In genomic region chr8:11550281-11550948, GRCm38 (mm10) we compare ENCODE assay signal across 8 mouse cellular contexts. TPM values are rescaled to one million over a fixed set of nuclear protein-coding genes. Genes with fewer than 3 reads are reported as not detected.
A peak's percentile ranks its signal among the peaks of the same experiment; 100 is the strongest.
DNase-seq lines count a peak whose midpoint lies in the region; ATAC-seq and TF ChIP-seq lines count a peak whose summit lies in the region.

TSS of gene Cars2 (minus strand) at chr8:11550783.

- H3K4me2 ChIP-seq in heart, embryonic 11.5 days, result peak within 1 kb of the TSS; percentile 82
- peak within 1 kb of the TSS; percentile 67 for H3K4me2 ChIP-seq in kidney, embryonic 16.5 days (replicated peaks; ENCODE audit: low read depth, low read length)
- H3K4me2 ChIP-seq in myocyte (ENCODE audit: low read depth), result peak within 1 kb of the TSS; percentile 98

- DNase-seq in A20 (ENCODE audit: low read depth, low spot score), result peak; percentile 97
- peak; percentile 89 for DNase-seq in liver, adult 2 months (ENCODE audit: extremely low read depth, low read depth, low spot score)
- DNase-seq in splenic B cell, adult 2 months (ENCODE audit: low read depth, low spot score), result peak; percentile 91

- peaks cover 4% of the 10 kb centered on the region; the same call in 1 of the 2 replicates for H3K36me3 ChIP-seq in heart, embryonic 11.5 days (ENCODE audit: control insufficient read depth, insufficient read depth, low read length)
- H3K36me3 ChIP-seq in kidney, embryonic 16.5 days (ENCODE audit: insufficient read depth, low read length), result peaks cover 10% of the 10 kb centered on the region; the same call in 1 of the 2 replicates
- no peaks in the 10 kb centered on the region for H3K36me3 ChIP-seq in liver, adult 2 months (ENCODE audit: control insufficient read depth, insufficient read depth, low read length)
- H3K36me3 ChIP-seq in myocyte (ENCODE audit: control insufficient read depth, insufficient read depth), result no peaks in the 10 kb centered on the region
- H3K36me3 ChIP-seq in splenic B cell, adult 2 months (ENCODE audit: control insufficient read depth, insufficient read depth, low read length, poor library complexity, severe bottlenecking), result peaks cover 2% of the 10 kb centered on the region

- H3K27ac ChIP-seq in bone marrow macrophage, adult 2 months (ENCODE audit: insufficient read depth, low read depth, low read length), result peak within 1 kb of the TSS; percentile 56
- peak within 1 kb of the TSS; percentile 85 for H3K27ac ChIP-seq in heart, embryonic 11.5 days (ENCODE audit: low read depth, low read length)
- peak within 1 kb of the TSS; percentile 93 for H3K27ac ChIP-seq in kidney, embryonic 16.5 days (ENCODE audit: low read length)
- H3K27ac ChIP-seq in liver, adult 2 months (replicated peaks; ENCODE audit: insufficient read depth, low read depth, low read length), result peak within 1 kb of the TSS; percentile 83

- no peak for TF ChIP-seq CTCF in bone marrow macrophage, adult 2 months (IDR thresholded peaks at IDR 0.05; ENCODE audit: low read depth, low read length)
- TF ChIP-seq CTCF in liver, adult 2 months (IDR thresholded peaks at IDR 0.05; ENCODE audit: low read depth, low read length), result no peak

- ATAC-seq in erythroblast, adult 5-6 weeks (replicated peaks; ENCODE audit: low FRiP score, poor library complexity, severe bottlenecking), result peak; percentile 82
- peak; percentile 78 for ATAC-seq in heart, embryonic 11.5 days (replicated peaks; ENCODE audit: insufficient number of reproducible peaks, low FRiP score, low TSS enrichment)
- ATAC-seq in kidney, embryonic 16.5 days (ENCODE audit: low FRiP score, low TSS enrichment), result peak; percentile 81

- no peak for TF ChIP-seq POLR2A in bone marrow macrophage, adult 2 months (IDR thresholded peaks at IDR 0.05; ENCODE audit: borderline replicate concordance, low read depth, low read length)
- TF ChIP-seq POLR2A in liver, adult 2 months (IDR thresholded peaks at IDR 0.05; ENCODE audit: extremely low read depth, insufficient read depth, low read length), result peak; percentile 75
- TF ChIP-seq POLR2A in myocyte (IDR thresholded peaks at IDR 0.05; ENCODE audit: insufficient read length, low read depth), result peak; percentile 66

- peaks cover 2% of the 10 kb centered on the region; the same call in 1 of the 2 replicates for H3K79me2 ChIP-seq in liver, adult 2 months (ENCODE audit: control insufficient read depth, insufficient read depth, low read length)
- no peaks in the 10 kb centered on the region for H3K79me2 ChIP-seq in myocyte (ENCODE audit: control insufficient read depth, insufficient read depth)

- H3K4me3 ChIP-seq in bone marrow macrophage, adult 2 months (ENCODE audit: insufficient read depth, low read length), result peak within 1 kb of the TSS; percentile 71
- H3K4me3 ChIP-seq in heart, embryonic 11.5 days (ENCODE audit: low read depth, low read length), result peak within 1 kb of the TSS; percentile 77
- peak within 1 kb of the TSS; percentile 81 for H3K4me3 ChIP-seq in kidney, embryonic 16.5 days (ENCODE audit: low read length)
- H3K4me3 ChIP-seq in liver, adult 2 months (ENCODE audit: insufficient read depth, low read depth, low read length), result peak within 1 kb of the TSS; percentile 77
- H3K4me3 ChIP-seq in myocyte, result peak within 1 kb of the TSS; percentile 34

- peak within 1 kb of the TSS; percentile 19 for H3ac ChIP-seq in myocyte (ENCODE audit: control insufficient read depth, insufficient read length)

- no peaks in the 10 kb centered on the region for H3K27me3 ChIP-seq in heart, embryonic 11.5 days (ENCODE audit: control insufficient read depth, insufficient read depth, low read length)
- no peaks in the 10 kb centered on the region for H3K27me3 ChIP-seq in kidney, embryonic 16.5 days (ENCODE audit: insufficient read depth, low read length)
- H3K27me3 ChIP-seq in liver, adult 2 months (ENCODE audit: control insufficient read depth, insufficient read depth, low read length), result no peaks in the 10 kb centered on the region
- no peaks in the 10 kb centered on the region for H3K27me3 ChIP-seq in myocyte (ENCODE audit: control insufficient read depth, insufficient read depth, insufficient read length)
- no peaks in the 10 kb centered on the region for H3K27me3 ChIP-seq in splenic B cell, adult 2 months (ENCODE audit: control insufficient read depth, insufficient read depth, low read length, poor library complexity, severe bottlenecking)

- H3K9me3 ChIP-seq in heart, embryonic 11.5 days (replicated peaks; ENCODE audit: control insufficient read depth, low read length), result no peaks in the 10 kb centered on the region
- H3K9me3 ChIP-seq in kidney, embryonic 16.5 days (ENCODE audit: low read length), result no peaks in the 10 kb centered on the region

- under 1% methylated on average over 47 of the region's 53 CpGs for WGBS in heart, embryonic 11.5 days (ENCODE audit: insufficient replicate concordance)
- under 1% methylated on average over 53 of the region's 53 CpGs for WGBS in kidney, embryonic 16.5 days
- under 1% methylated on average over 51 of the region's 53 CpGs for WGBS in liver, adult 2 months

- H3K9ac ChIP-seq in heart, embryonic 11.5 days (ENCODE audit: low read depth, low read length), result peak within 1 kb of the TSS; percentile 86
- peak within 1 kb of the TSS; percentile 89 for H3K9ac ChIP-seq in kidney, embryonic 16.5 days (replicated peaks; ENCODE audit: low read length)
- peak within 1 kb of the TSS; percentile 90 for H3K9ac ChIP-seq in liver, adult 2 months (ENCODE audit: low read depth, low read length)

- peaks cover 11% of the 10 kb centered on the region for H3K4me1 ChIP-seq in bone marrow macrophage, adult 2 months (ENCODE audit: control insufficient read depth, insufficient read depth, low read length)
- peaks cover 12% of the 10 kb centered on the region for H3K4me1 ChIP-seq in heart, embryonic 11.5 days (ENCODE audit: control insufficient read depth, insufficient read depth, low read length)
- H3K4me1 ChIP-seq in kidney, embryonic 16.5 days (ENCODE audit: insufficient read depth, low read length), result peaks cover 20% of the 10 kb centered on the region
- H3K4me1 ChIP-seq in liver, adult 2 months (ENCODE audit: control insufficient read depth, insufficient read depth, low read length), result peaks cover 10% of the 10 kb centered on the region; the same call in 1 of the 2 replicates

TF ChIP-seq in myocyte, 11 proteins besides CTCF, POLR2A, EP300 and RAD21:
- TF ChIP-seq REST (IDR thresholded peaks at IDR 0.05; ENCODE audit: insufficient read depth, insufficient read length) (no peak), TCF3 (IDR thresholded peaks at IDR 0.05; ENCODE audit: insufficient read length, low read depth) (no peak), TCF12 (IDR thresholded peaks at IDR 0.05; ENCODE audit: insufficient read depth, poor library complexity, severe bottlenecking) (no peak), CEBPB (IDR thresholded peaks at IDR 0.05; ENCODE audit: insufficient read depth, poor library complexity, severe bottlenecking) (no peak), E2F4 (IDR thresholded peaks at IDR 0.05; ENCODE audit: insufficient read depth) (peak; percentile 24), SRF (IDR thresholded peaks at IDR 0.05; ENCODE audit: control insufficient read depth, insufficient read length, low read depth) (peak; percentile 48), MYOG (IDR thresholded peaks at IDR 0.05; ENCODE audit: control insufficient read depth in 1 of 3, insufficient read depth in 1 of 3, insufficient read length in 2 of 3, low read depth in 2 of 3) (no peak), POLR2AphosphoS2 (IDR thresholded peaks at IDR 0.05; ENCODE audit: insufficient read length, low read depth) (peak; percentile 15), MYOD1 (IDR thresholded peaks at IDR 0.05; ENCODE audit: control insufficient read depth in 1 of 3, insufficient read length in 2 of 3, low read depth in 2 of 3) (peak in 1 of 3 experiments; percentile 8), MAX (IDR thresholded peaks at IDR 0.05; ENCODE audit: low read depth) (no peak), USF1 (IDR thresholded peaks at IDR 0.05; ENCODE audit: low read depth) (no peak)

RNA-seq across cellular contexts. Expression of gene Cars2, which starts in this region (rescaled TPM):
- polyA plus RNA-seq in bone marrow macrophage, adult 2 months (2012; ENCODE audit: insufficient read depth, insufficient read length, missing spikeins), result 19.5 and 27.3 TPM in 2 replicates
- total RNA-seq in erythroblast, adult 5-6 weeks (2015; ENCODE audit: low replicate concordance), result 7.1 and 8.6 TPM in 2 replicates
- 3.4 and 16.0 TPM in 2 replicates for total RNA-seq in erythroblast, adult 5-6 weeks (2017; ENCODE audit: low replicate concordance)
- 22.9 and 25.7 TPM in 2 replicates for polyA plus RNA-seq in heart, embryonic 11.5 days (2014; fragmentation: Nextera tagmentation; extraction: Ambion mirVana)
- 27.0 and 27.3 TPM in 2 replicates for polyA plus RNA-seq in kidney, embryonic 16.5 days (2015; fragmentation: Nextera tagmentation; extraction: Ambion mirVana)
- total RNA-seq in liver, adult 2 months (2014; rRNA removed), result 22.6 and 23.9 TPM in 2 replicates
- polyA plus RNA-seq in liver, adult 2 months (2012; rRNA removed), result 27.0 and 31.2 TPM in 2 replicates
- 14.4 TPM for polyA plus RNA-seq in myocyte (2012; fragmentation: generic; extraction: Trizol)

Comparison
In these comparisons a context has a peak if more than half of its experiments do, and no peak if none do; other contexts are left out.
1. Peak in every context shown above with its lines: DNase-seq, ATAC-seq, H3K4me3 ChIP-seq and H3K27ac ChIP-seq.